Mouse (Mus musculus) layer of hippocampus, adult 18-20 months (tissue): ENCODE data around the gene Olfr1444. TPM values are rescaled to one million over a fixed set of nuclear protein-coding genes. Genes with fewer than 3 reads are reported as not detected.

Experiments used
- DNase-seq, 2 experiments: peaks; one replicate each; pipeline ENCODE4 v3.0.0; 2022; ENCODE audit warnings: low spot score in 2 of 2
- long read RNA-seq: library from polyadenylated mRNA; stranded (forward); transcript quantifications from one replicate; pipeline ENCODE4 v2.0.0, GENCODE M21; 2021
- total RNA-seq, 2 experiments: library from RNA; stranded (reverse); gene quantifications; 2 replicates each; pipeline ENCODE4 v1.2.3; 2021

Olfr1444 gene
- total RNA-seq, result not detected
- long read RNA-seq, result 0 reads

DNA sequence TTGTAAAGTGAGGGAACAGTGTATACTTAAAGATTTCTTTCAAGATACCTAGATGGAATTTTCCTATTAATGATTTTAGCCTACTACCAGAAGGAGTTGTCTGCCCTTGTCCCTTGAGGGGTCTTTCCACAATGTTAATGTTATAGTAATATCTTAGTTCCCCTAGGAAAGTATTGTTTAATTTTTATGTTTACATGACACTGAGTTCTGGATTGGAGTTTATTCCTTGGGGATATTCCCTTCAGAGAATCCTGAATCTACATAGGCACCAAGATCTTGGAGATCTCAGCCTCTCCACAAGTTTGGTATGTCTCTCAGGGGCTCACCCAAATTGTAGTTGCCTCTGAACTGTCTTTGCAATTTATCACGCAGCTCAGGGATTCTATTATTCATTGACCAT lies at the start of gene Olfr1444:
Gene Olfr1444, plus strand, starts transcription at position 301 of the 400 bp plus-strand sequence.
- DNase-seq, result no peak

DNA sequence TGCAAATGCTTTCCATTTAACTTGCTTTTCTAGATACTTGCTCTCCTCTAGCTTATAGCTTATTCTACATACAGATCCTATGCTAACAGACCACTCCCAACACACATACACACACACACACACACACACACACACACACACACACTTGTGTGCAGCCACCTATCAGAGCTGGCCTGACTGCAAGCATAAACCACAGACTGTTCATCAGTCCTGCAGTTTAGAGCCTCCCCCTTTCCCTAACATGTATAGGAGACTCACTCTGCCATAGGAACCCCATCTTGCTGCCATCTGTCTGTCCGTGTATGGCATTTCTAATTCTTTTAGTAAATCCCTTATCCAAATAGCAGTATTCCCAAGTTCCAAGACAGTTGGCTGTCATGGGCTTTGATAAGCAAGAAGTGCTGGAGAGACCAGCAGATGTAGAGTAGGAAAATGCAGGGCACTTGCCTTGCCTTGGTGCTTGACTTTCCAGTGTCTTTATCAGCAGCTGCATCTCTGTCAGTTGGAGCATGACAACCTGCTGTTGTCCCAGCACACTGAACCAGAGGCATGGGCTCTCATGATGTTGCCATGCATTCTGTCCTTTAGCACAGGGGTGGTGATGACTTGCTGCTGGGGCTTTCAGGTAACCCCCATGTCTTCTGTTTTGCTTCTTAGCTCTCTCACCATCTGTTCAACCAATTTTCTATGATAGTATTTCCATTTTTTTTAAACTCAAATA lies 44.3 kb upstream of the Olfr1444 start:
- no peak for DNase-seq

DNA sequence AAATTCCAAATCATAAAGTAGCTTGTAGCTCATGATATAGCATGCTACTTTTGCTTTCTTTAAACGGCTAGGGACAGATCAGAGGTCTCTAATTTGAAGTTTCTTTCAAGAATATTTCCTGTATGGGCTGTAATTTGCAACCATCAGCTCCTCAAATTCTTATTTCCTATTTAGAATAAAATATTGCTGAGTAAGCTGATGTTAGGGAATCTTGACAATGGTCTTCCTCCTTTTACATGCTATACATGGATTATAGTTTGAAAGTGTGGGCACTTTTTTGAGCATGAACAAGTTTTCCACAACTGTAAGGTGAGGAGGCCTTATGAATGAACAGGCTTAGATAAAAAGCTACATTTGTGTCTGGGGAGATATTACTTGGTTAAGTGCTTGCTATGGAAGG lies 43.2 kb upstream of the Olfr1444 start:
- DNase-seq, result no peak

DNA sequence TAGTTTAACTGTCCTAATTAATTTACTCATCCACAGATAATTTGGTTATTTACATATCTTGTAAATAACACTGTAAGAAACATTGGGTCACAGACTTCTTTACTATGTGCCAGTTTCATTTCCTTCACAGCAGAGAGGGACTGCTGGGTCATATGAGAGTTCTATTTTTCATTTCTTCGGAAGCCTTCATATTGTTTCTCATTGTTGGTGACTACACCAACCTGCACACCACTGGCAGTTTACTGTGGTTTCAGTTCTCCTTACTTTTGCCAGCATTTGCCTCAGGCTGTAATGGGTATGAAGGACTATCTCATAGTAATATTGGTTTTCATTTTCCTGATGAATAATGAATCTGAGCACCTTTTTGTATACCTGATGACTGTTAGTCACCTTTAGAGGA lies 38.6 kb upstream of the Olfr1444 start:
- DNase-seq, result no peak

DNA sequence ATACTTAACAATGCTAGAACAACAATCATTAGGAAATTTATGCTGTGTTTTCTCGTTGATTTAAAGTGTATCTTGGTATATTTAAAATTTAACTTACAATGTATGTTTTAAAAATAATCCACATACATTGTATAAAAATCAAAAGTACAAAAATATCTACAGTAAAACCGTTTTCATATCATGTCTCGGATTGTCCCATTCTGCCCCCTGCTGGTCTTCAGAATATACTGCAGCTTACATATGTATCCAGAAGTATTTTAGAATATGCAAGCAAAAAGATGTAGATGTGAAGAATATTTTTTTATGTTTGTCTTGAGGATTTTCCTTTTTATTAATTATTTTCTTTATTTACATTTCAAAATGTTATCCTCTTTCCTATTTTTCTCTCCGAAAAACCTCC lies 36.7 kb upstream of the Olfr1444 start:
- DNase-seq, result peak in 1 of 2 experiments; percentile 30

DNA sequence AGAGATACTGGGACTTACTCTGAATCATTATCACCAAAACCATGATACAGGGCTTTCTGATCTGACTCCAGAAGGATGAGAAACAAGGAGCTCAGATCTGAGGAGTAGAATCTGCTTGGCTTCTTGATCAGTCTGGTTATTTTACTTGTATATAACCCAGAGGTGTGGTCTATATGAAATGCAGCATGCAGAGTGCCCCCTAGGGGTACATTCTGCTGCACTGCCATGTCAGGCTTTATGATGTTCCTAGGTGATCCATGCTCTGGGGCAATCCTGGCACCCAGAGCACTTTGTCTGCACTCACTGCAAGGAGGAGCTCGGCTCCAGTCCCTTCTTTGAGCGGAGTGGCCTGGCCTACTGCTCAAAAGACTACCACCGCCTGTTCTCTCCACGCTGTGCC lies 32.5 kb upstream of the Olfr1444 start:
- no peak for DNase-seq

DNA sequence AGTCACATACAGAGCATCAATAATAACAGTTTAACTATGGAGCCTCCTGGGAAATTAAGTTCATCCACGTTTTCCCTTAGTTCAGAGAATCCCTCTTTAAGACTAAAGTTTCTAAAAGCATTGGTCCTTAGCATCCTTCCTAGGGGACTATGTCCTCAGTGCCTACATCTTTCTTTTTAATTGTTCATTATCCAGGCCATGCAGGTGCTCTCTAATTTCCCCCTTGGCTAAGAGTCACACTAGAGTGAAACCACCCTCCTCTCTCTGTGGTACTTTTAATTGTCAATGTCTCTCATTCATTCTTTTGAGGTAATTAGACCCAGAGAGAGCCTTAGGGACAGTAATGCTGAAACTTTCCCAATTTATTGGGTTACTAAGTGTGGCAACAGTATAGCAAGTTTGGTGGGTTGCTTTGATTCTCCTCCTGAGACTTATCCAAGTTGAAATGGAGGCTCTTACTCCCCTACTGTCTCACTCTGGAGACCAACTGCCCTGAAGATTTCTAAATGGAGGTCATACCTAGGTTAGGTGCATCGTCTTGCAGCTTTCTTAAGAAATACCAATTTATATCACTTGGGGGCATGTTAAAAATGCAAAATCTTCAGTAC lies 26.2 kb upstream of the Olfr1444 start:
- no peak for DNase-seq

DNA sequence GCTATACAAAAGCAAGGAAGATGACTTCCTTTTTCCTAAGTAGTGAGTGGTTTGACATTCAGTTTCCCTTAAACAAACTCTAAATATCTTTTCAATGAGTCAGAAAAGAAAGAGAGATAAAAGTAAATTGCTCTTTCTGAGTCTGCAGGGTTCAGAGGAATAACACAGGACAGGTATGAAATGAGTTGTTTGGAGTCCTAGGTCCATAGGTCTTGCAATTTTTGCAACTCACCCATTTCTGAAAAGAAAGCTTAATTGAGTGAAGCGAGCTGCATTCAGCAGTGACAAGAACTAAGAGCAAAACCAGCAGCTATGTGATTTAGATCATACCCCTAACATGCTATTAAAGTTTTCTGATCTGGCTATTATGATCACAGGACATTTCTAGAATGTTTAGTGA lies 25.5 kb upstream of the Olfr1444 start:
- DNase-seq, result no peak

DNA sequence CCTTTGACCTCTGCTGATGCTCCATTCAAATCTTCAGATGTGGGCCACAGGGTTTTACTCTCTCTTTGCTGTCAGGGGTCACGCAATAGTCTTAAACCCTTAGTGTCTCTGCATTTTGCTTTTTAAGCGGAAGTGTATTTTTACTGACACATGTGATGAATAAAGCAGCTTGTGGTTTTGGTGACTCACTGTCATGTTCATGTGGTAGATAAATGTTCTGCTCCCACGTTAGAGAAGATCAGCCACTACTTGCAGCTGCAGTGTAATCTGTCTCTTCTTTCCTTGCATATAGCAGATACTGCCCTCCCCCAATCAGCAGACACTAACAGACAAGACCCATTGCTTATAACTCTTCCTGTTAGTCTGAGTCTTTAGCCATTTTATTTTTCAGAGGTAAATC lies 23.5 kb upstream of the Olfr1444 start:
- DNase-seq, result peak; percentile 4 to 58

DNA sequence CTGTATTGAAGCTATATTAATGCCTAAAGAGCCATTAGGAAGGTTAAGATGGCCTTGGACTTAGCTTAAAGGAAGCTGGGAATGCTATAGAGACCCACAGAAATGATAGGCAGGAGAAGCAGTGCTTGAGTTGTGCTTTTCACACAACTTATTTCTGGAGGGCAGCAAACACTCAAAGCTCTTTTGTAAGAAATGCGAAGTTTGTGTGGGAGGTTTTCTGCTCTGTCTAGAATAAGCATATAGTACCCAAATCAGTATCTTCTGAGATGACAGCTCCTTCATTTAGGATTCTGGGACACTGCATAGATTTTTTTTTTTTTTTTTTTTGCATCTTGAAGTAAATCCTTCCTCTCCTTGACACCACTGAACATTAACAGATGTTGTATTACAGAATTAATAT lies 18.6 kb upstream of the Olfr1444 start:
- no peak for DNase-seq

DNA sequence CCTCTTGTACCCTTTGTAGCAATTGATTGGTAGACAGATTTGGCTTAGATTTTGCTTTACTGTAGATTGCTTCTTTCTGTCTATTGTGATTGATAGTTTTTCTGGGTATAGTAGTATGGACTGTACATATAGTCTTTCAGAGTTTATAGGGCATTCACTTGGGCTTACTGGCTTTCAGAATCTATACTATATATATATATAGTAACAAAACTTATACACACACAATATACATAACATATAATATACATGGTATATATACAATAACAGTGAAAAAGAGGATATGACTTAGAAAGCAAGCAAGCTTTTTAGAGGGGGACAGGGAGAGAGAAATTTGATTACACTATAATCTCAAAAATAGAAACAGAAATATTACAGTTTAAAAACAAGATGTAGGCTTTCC lies 10.7 kb upstream of the Olfr1444 start, which contains the start of gene Gm5244:
Gene Gm5244, plus strand, starts transcription at position 301 of the 400 bp plus-strand sequence.
- DNase-seq, result no peak

DNA sequence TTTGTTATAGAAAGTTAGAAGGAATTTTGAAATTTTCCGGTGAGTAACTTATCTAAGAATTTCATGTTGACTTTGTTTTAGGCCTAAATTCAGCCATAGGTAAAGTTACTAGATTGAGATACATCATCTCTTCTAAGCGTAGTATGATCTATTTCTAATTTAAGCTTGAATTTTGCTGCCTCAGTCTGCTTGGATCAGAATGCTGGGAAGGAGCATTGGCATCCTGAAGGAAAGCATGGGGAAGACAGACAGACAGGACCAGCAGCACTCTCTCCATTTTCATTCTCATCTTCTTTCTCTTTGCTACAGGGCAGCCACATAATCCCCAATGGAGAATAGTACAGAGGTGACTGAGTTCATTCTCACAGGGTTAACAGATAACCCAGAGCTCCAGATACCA lies 26.5 kb downstream of the Olfr1444 start, which contains the start of gene Olfr1445:
Gene Olfr1445, plus strand, starts transcription at position 301 of the 400 bp plus-strand sequence.
- DNase-seq, result no peak

DNA sequence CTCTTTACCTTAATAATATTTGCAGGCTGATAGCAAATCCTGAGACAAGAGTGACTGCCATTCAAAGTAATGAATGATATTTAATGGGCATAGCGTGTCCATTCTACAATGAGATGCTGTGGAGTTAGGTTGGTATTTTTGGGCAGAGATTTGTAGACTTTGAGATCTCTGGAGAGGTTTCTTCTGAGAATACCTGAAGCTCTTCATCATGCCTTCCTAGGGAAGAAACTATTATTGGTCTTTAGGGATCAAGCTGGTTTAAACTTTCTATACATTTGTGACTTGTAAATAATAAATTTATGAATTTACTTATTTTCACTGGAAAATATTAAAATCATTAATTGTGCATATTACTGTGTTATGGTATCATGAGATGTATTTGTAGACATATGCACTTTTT lies 36.3 kb downstream of the Olfr1444 start, which contains the start of gene Olfr1446:
Gene Olfr1446, minus strand, starts transcription at position 101 of the 400 bp plus-strand sequence.
- no peak for DNase-seq

DNA sequence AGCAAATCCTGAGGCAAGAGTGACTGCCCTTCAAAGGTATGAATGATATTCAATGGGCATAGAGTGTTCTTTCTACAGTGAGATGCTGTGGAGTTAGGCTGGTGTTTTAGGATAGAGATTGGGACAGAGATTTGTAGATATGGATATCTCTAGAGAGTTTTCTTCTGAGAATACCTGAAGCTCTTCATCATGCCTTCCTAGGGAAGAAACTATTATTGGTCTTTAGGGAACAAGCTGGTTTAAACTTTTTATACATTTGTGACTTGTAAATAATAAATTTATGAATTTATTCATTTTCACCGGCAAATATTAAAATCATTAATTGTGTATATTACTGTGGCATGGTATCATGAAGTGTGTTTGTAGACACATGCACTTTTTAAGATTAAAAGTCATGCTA lies 46.6 kb downstream of the Olfr1444 start, which contains the start of gene Olfr1447:
Gene Olfr1447, minus strand, starts transcription at position 101 of the 400 bp plus-strand sequence.
- DNase-seq, result no peak

Other genes starting within 250 kb of the Olfr1444 start
- under 1 TPM; 0.20 to 0.36 TPM for gene Glyat, start 224.0 kb upstream of the Olfr1444 start, total RNA-seq
- not detected for gene Olfr1442, start 186.8 kb upstream of the Olfr1444 start, total RNA-seq
- not detected for gene Olfr1443, start 179.2 kb upstream of the Olfr1444 start, total RNA-seq
- not detected for gene Keg1, start 161.5 kb upstream of the Olfr1444 start, total RNA-seq
- gene Cntf, start 91.7 kb upstream of the Olfr1444 start, total RNA-seq, result 1 to 10 TPM; 2.7 to 3.1 TPM
- gene Zfp91, start 61.2 kb upstream of the Olfr1444 start, total RNA-seq, result 10 to 100 TPM; 84.6 to 90.8 TPM
- gene Lpxn, start 61.1 kb upstream of the Olfr1444 start, total RNA-seq, result 1 to 10 TPM; 1.0 to 1.9 TPM
- gene Gm5244, start 10.6 kb upstream of the Olfr1444 start, total RNA-seq, result not detected
- not detected for gene Olfr1445, start 26.6 kb downstream of the Olfr1444 start, total RNA-seq
- not detected for gene Olfr1446, start 36.2 kb downstream of the Olfr1444 start, total RNA-seq
- not detected for gene Olfr1447, start 46.5 kb downstream of the Olfr1444 start, total RNA-seq
- gene Olfr1448, start 67.1 kb downstream of the Olfr1444 start, total RNA-seq, result not detected
- not detected for gene Olfr1449, start 73.6 kb downstream of the Olfr1444 start, total RNA-seq
- gene Olfr1450, start 93.0 kb downstream of the Olfr1444 start, total RNA-seq, result not detected
- gene Olfr1451, start 137.7 kb downstream of the Olfr1444 start, total RNA-seq, result not detected
- not detected for gene Olfr1453, start 171.0 kb downstream of the Olfr1444 start, total RNA-seq
- gene Olfr1454, start 203.3 kb downstream of the Olfr1444 start, total RNA-seq, result not detected
- not detected for gene Olfr1457, start 240.6 kb downstream of the Olfr1444 start, total RNA-seq
- gene Olfr1458, start 249.5 kb downstream of the Olfr1444 start, total RNA-seq, result not detected